Mouse (Mus musculus) E14TG2a.4 (cell line): ENCODE results near the gene Dhtkd1.

Source experiments
- CTCF ChIP-seq: conservative IDR thresholded peaks from 2 replicates; pipeline ENCODE4 v1.5.1; 2014; ENCODE audit warnings: low read length
- NANOG ChIP-seq: IDR thresholded peaks from 2 replicates; pipeline ENCODE4 v1.6.1; 2014; ENCODE audit warnings: borderline replicate concordance, low read length, mixed read lengths
- POU5F1 ChIP-seq: IDR thresholded peaks from 2 replicates; pipeline ENCODE4 v1.6.1; 2014; ENCODE audit warnings: low read length, borderline replicate concordance

DNA sequence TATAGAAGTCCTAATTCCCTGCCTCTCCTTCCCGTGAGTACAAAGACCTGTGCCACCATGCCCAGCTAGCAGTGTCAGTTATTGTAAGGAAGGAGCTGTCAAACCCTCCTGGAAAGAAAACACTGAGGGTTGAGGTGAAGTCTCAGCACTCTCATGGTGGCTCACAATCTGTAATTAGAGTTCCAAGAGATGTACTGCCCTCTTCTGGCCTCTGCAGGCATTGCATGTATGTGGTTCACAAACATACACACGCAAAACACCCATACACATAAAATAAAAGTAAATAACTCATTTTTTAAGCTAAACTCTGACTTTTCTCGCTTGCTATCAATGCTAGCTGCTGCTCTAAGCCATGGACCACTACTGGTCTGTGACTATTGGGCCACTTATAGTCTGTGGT lies 36.0 kb downstream of the Dhtkd1 start:
- TF ChIP-seq CTCF (peak; percentile 81), POU5F1 (no peak), NANOG (no peak)
